Mouse (Mus musculus) cortical plate, adult 2 months (tissue): ENCODE measurements around the gene Ceacam2. TPM values are rescaled to one million over a fixed set of nuclear protein-coding genes. Genes with fewer than 3 reads are reported as not detected.
"Not testable (repeated sequence)": the region's sequence is repeated elsewhere in the genome, so short reads cannot be mapped to it uniquely, and the experiment has no call there.

Experiments
- H3K27ac ChIP-seq: fragments of 200-500 bp; 2 replicates; pipeline ENCODE4 v1.5.1; 2012; ENCODE audit warnings: low read length, control low read depth, inconsistent platforms; ENCODE audit not compliant: insufficient read depth
- H3K4me1 ChIP-seq: fragments of 200-500 bp; 2 replicates; pipeline ENCODE4 v1.6.1; 2011; ENCODE audit warnings: low read length; ENCODE audit not compliant: control insufficient read depth, insufficient read depth
- H3K4me3 ChIP-seq: fragments of 200-500 bp; 2 replicates; pipeline ENCODE4 v1.5.1; 2011; ENCODE audit warnings: mild to moderate bottlenecking, low read length, control low read depth; ENCODE audit not compliant: insufficient read depth
- CTCF ChIP-seq: fragments of 200-500 bp; IDR thresholded peaks from 2 replicates; pipeline ENCODE4 v1.5.1; 2011; ENCODE audit warnings: mild to moderate bottlenecking, control low read depth, low read length; ENCODE audit not compliant: insufficient read depth; ENCODE audit errors: extremely low read depth
- POLR2A ChIP-seq: fragments of 200-500 bp; IDR thresholded peaks from 2 replicates; pipeline ENCODE4 v1.6.1; 2011; ENCODE audit warnings: mild to moderate bottlenecking, low read length, control low read depth; ENCODE audit not compliant: insufficient read depth; ENCODE audit errors: extremely low read depth
- polyA plus RNA-seq: library from polyadenylated mRNA; depleted of rRNA; stranded (reverse); fragments of >200 nt; gene quantifications from 2 replicates; pipeline ENCODE4 v1.2.3, GENCODE M21; 2012; rRNA removed

Ceacam2 gene
- polyA plus RNA-seq, result 0.27 and 0.38 TPM in 2 replicates

- not testable (repeated sequence) for H3K4me3 ChIP-seq, H3K4me1 ChIP-seq, H3K27ac ChIP-seq
These were observed at the start of gene Ceacam2 for GRCm38 (mm10) chr7:25539376-25539907. Gene Ceacam2 (minus strand): TSS chr7:25539857.

- TF ChIP-seq CTCF (no peak), POLR2A (no peak)
- no peak overlapping the region for H3K27ac ChIP-seq
These were observed 45.9 kb upstream of the Ceacam2 start for GRCm38 (mm10) chr7:25585351-25586204.

GRCm38 (mm10) chr7:25584651-25585050 is 45.0 kb upstream of the Ceacam2 start:
- Histone ChIP-seq H3K4me3 (no peak overlapping the region), H3K4me1 (no peaks in the 10 kb centered on the region), H3K27ac (no peak overlapping the region)
- no peak for TF ChIP-seq POLR2A
- no peak for TF ChIP-seq CTCF

More at GRCm38 (mm10) chr7:25585351-25586204, 45.9 kb upstream of the Ceacam2 start:
- Histone ChIP-seq H3K4me3 (no peak overlapping the region), H3K4me1 (no peaks in the 10 kb centered on the region)

- no peak for TF ChIP-seq CTCF
- no peak for TF ChIP-seq POLR2A
- Histone ChIP-seq H3K4me1 (no peaks in the 10 kb centered on the region), H3K4me3 (no peak overlapping the region), H3K27ac (no peak overlapping the region)
These were observed 42.7 kb upstream of the Ceacam2 start for GRCm38 (mm10) chr7:25582301-25582810.

GRCm38 (mm10) chr7:25579441-25579840 is 39.8 kb upstream of the Ceacam2 start:
- H3K4me3 ChIP-seq, result no peak overlapping the region
- TF ChIP-seq CTCF, result no peak
- TF ChIP-seq POLR2A, result no peak
- H3K4me1 ChIP-seq, result no peaks in the 10 kb centered on the region
- no peak overlapping the region for H3K27ac ChIP-seq

GRCm38 (mm10) chr7:25576793-25577437 is 37.3 kb upstream of the Ceacam2 start:
- not testable (repeated sequence) for H3K27ac ChIP-seq, H3K4me3 ChIP-seq, H3K4me1 ChIP-seq

GRCm38 (mm10) chr7:25576308-25576707 is 36.7 kb upstream of the Ceacam2 start:
- not testable (repeated sequence) for H3K27ac ChIP-seq

GRCm38 (mm10) chr7:25575870-25576269 is 36.2 kb upstream of the Ceacam2 start:
- no peaks in the 10 kb centered on the region for H3K4me1 ChIP-seq
- H3K4me3 ChIP-seq, result no peak overlapping the region
- no peak for TF ChIP-seq CTCF
- no peak for TF ChIP-seq POLR2A
- H3K27ac ChIP-seq, result no peak overlapping the region

More at GRCm38 (mm10) chr7:25576308-25576707, 36.7 kb upstream of the Ceacam2 start:
- H3K4me1 ChIP-seq, H3K4me3 ChIP-seq: not testable (repeated sequence)

- H3K4me3 ChIP-seq, result no peak overlapping the region
These were observed 35.4 kb upstream of the Ceacam2 start for GRCm38 (mm10) chr7:25575105-25575504.

GRCm38 (mm10) chr7:25573806-25574205 is 34.1 kb upstream of the Ceacam2 start:
- H3K4me1 ChIP-seq, H3K27ac ChIP-seq: not testable (repeated sequence)

More at GRCm38 (mm10) chr7:25575105-25575504, 35.4 kb upstream of the Ceacam2 start:
- Histone ChIP-seq H3K27ac (no peak overlapping the region), H3K4me1 (no peaks in the 10 kb centered on the region)
- no peak for TF ChIP-seq POLR2A
- TF ChIP-seq CTCF, result no peak

More at GRCm38 (mm10) chr7:25573806-25574205, 34.1 kb upstream of the Ceacam2 start:
- H3K4me3 ChIP-seq, result not testable (repeated sequence)
